Mouse (Mus musculus): ENCODE results near the gene Map3k5. TPM values are rescaled to one million over a fixed set of nuclear protein-coding genes. Genes with fewer than 3 reads are reported as not detected.

Gene Map3k5
- total RNA-seq, 2 experiments from 2014 or later, result 43.6 to 44.4 TPM

- intact Hi-C loops (cut with DNase I), result no loop called here
- no peak for DNase-seq (ENCODE audit: low spot score in 2 of 2)
Measured at GRCm38 (mm10) chr10:20025781-20026520, 91.7 kb downstream of the Map3k5 start.

- DNase-seq (ENCODE audit: low spot score in 2 of 2), result no peak
- intact Hi-C loops (cut with DNase I), result no loop called here
Measured at GRCm38 (mm10) chr10:20030703-20031102, 96.4 kb downstream of the Map3k5 start.

- DNase-seq (ENCODE audit: low spot score in 2 of 2), result peak; percentile 23 to 41
- intact Hi-C loops (cut with DNase I), result no loop called here
Measured at GRCm38 (mm10) chr10:20031936-20032335, 97.7 kb downstream of the Map3k5 start.

GRCm38 (mm10) chr10:20036375-20036774 lies 102.1 kb downstream of the Map3k5 start:
- intact Hi-C loops (cut with DNase I), result no loop called here
- no peak for DNase-seq (ENCODE audit: low spot score in 2 of 2)

GRCm38 (mm10) chr10:20036846-20037245 lies 102.6 kb downstream of the Map3k5 start:
- intact Hi-C loops (cut with DNase I), result no loop called here

GRCm38 (mm10) chr10:20039531-20039930 lies 105.3 kb downstream of the Map3k5 start:
- intact Hi-C loops (cut with DNase I), result no loop called here
- no peak for DNase-seq (ENCODE audit: low spot score in 2 of 2)

More at GRCm38 (mm10) chr10:20036846-20037245, 102.6 kb downstream of the Map3k5 start:
- DNase-seq (ENCODE audit: low spot score in 2 of 2), result no peak

GRCm38 (mm10) chr10:20040116-20040515 lies 105.8 kb downstream of the Map3k5 start:
- intact Hi-C loops (cut with DNase I), result no loop called here
- no peak for DNase-seq (ENCODE audit: low spot score in 2 of 2)

- intact Hi-C loops (cut with DNase I), result no loop called here
- no peak for DNase-seq (ENCODE audit: low spot score in 2 of 2)
Measured at GRCm38 (mm10) chr10:20040677-20041076, 106.4 kb downstream of the Map3k5 start.

- no peak for DNase-seq (ENCODE audit: low spot score in 2 of 2)
- intact Hi-C loops (cut with DNase I), result no loop called here
Measured at GRCm38 (mm10) chr10:20042081-20042480, 107.8 kb downstream of the Map3k5 start.

GRCm38 (mm10) chr10:20044051-20044450 lies 109.8 kb downstream of the Map3k5 start:
- DNase-seq (ENCODE audit: low spot score in 2 of 2), result no peak
- intact Hi-C loops (cut with DNase I), result no loop called here

GRCm38 (mm10) chr10:20045733-20046495 lies 111.6 kb downstream of the Map3k5 start:
- intact Hi-C loops (cut with DNase I), result no loop called here
- DNase-seq (ENCODE audit: low spot score in 2 of 2), result no peak

- no peak for DNase-seq (ENCODE audit: low spot score in 2 of 2)
- intact Hi-C loops (cut with DNase I), result no loop called here
Measured at GRCm38 (mm10) chr10:20056859-20057644, 122.8 kb downstream of the Map3k5 start.

- intact Hi-C loops (cut with DNase I), result no loop called here
- no peak for DNase-seq (ENCODE audit: low spot score in 2 of 2)
Measured at GRCm38 (mm10) chr10:20058031-20058430, 123.8 kb downstream of the Map3k5 start.

GRCm38 (mm10) chr10:20058841-20059240 lies 124.6 kb downstream of the Map3k5 start:
- intact Hi-C loops (cut with DNase I), result no loop called here
- no peak for DNase-seq (ENCODE audit: low spot score in 2 of 2)

GRCm38 (mm10) chr10:20060320-20060970 lies 126.2 kb downstream of the Map3k5 start:
- DNase-seq (ENCODE audit: low spot score in 2 of 2), result peak; percentile 16 to 33
- intact Hi-C loops (cut with DNase I), result no loop called here

- DNase-seq (ENCODE audit: low spot score in 2 of 2), result no peak
- intact Hi-C loops (cut with DNase I), result no loop called here
Measured at GRCm38 (mm10) chr10:20064556-20065207, 130.4 kb downstream of the Map3k5 start.

GRCm38 (mm10) chr10:20066069-20066665 lies 131.9 kb downstream of the Map3k5 start:
- intact Hi-C loops (cut with DNase I), result no loop called here
- no peak for DNase-seq (ENCODE audit: low spot score in 2 of 2)

- no peak for DNase-seq (ENCODE audit: low spot score in 2 of 2)
- intact Hi-C loops (cut with DNase I), result no loop called here
Measured at GRCm38 (mm10) chr10:20069771-20070460, 135.6 kb downstream of the Map3k5 start.

All from left cerebral cortex, postnatal 36 days (tissue).